Mouse (Mus musculus): ENCODE data around the gene Fam71e1. TPM values are rescaled to one million over a fixed set of nuclear protein-coding genes. Genes with fewer than 3 reads are reported as not detected.

The Fam71e1 gene
- polyA plus RNA-seq, 1 experiment from 2014 or later: 5.9 TPM

DNA sequence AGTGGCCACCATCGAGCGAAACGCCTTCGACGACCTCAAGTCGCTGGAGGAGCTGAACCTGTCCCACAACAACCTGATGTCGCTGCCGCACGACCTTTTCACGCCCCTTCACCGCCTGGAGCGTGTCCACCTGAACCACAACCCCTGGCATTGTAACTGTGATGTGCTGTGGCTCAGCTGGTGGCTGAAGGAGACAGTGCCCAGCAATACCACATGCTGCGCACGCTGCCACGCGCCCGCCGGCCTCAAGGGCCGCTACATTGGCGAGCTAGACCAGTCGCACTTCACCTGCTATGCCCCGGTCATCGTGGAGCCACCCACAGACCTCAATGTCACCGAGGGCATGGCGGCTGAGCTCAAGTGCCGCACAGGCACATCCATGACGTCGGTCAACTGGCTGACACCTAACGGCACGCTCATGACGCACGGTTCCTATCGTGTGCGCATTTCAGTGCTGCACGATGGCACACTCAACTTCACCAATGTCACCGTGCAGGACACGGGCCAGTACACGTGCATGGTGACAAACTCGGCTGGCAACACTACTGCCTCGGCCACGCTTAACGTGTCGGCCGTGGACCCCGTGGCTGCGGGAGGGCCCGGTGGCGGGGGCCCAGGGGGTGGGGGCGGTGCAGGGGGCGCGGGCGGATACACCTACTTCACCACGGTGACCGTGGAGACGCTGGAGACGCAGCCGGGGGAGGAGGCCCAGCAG lies 34.7 kb upstream of the Fam71e1 start:
- H3K4me2 ChIP-seq (replicated peaks; ENCODE audit: low read depth): no peak overlapping the region
- WGBS: 56% methylated on average over 50 of the region's 57 CpGs
- H3K4me3 ChIP-seq (ENCODE audit: low read depth, low read length): no peak overlapping the region
- TF ChIP-seq CTCF (IDR thresholded peaks at IDR 0.05; ENCODE audit: low read depth) (no peak), EP300 (optimal IDR thresholded peaks at IDR 0.05) (no peak)
- DNase-seq (ENCODE audit: low spot score) (no peak), ATAC-seq (ENCODE audit: low FRiP score, low TSS enrichment) (no peak)
- H3K9ac ChIP-seq (ENCODE audit: low read length): no peak overlapping the region
- H3K36me3 ChIP-seq (ENCODE audit: control insufficient read depth, insufficient read depth, low read length): no peaks in the 10 kb centered on the region
- H3K27me3 ChIP-seq (ENCODE audit: control insufficient read depth, insufficient read depth, low read length): peaks cover 10% of the 10 kb centered on the region
- no peaks in the 10 kb centered on the region for H3K9me3 ChIP-seq (ENCODE audit: control insufficient read depth, low read length)
- H3K4me1 ChIP-seq (replicated peaks; ENCODE audit: control insufficient read depth, insufficient read depth): no peaks in the 10 kb centered on the region
- H3K27ac ChIP-seq (replicated peaks): no peak overlapping the region

DNA sequence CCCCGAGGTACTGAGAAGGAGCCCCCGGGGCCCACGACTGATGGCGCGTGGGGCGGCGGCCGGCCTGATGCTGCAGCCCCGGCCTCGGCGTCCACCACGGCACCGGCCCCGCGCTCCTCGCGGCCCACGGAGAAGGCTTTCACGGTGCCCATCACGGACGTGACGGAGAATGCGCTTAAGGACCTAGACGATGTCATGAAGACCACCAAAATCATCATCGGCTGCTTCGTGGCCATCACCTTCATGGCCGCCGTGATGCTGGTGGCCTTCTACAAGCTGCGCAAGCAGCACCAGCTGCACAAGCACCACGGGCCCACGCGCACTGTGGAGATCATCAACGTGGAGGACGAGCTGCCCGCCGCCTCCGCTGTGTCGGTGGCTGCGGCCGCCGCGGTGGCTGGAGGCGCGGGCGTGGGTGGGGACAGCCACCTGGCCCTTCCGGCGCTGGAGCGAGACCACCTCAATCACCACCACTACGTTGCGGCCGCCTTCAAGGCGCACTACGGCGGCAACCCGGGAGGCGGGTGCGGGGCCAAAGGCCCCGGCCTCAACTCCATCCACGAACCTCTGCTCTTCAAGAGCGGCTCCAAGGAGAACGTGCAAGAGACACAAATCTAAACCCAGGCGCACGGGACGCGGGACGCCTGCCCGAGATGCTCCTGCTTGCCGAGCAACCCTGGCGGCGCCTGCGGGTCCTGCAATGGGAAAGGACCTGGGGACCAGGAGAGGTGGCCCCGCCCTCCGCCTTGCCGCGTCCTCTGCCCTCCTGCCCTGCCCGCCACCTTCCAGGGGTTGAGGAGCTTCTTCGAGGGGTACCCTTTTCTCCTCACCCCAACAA lies 33.9 kb upstream of the Fam71e1 start:
- H3K4me1 ChIP-seq (replicated peaks; ENCODE audit: control insufficient read depth, insufficient read depth): no peaks in the 10 kb centered on the region
- ATAC-seq (ENCODE audit: low FRiP score, low TSS enrichment): no peak
- no peak overlapping the region for H3K4me2 ChIP-seq (replicated peaks; ENCODE audit: low read depth)
- H3K27me3 ChIP-seq (ENCODE audit: control insufficient read depth, insufficient read depth, low read length): peaks cover 10% of the 10 kb centered on the region
- peak; percentile 64 for TF ChIP-seq CTCF (IDR thresholded peaks at IDR 0.05; ENCODE audit: low read depth)
- TF ChIP-seq EP300 (optimal IDR thresholded peaks at IDR 0.05): no peak
- 13% methylated on average over 76 of the region's 77 CpGs for WGBS
- H3K9me3 ChIP-seq (ENCODE audit: control insufficient read depth, low read length): no peaks in the 10 kb centered on the region
- H3K27ac ChIP-seq (replicated peaks): no peak overlapping the region
- H3K36me3 ChIP-seq (ENCODE audit: control insufficient read depth, insufficient read depth, low read length): no peaks in the 10 kb centered on the region
- no peak overlapping the region; the same call in 1 of the 2 replicates for H3K4me3 ChIP-seq (ENCODE audit: low read depth, low read length)
- peak; percentile 74 for DNase-seq (ENCODE audit: low spot score)
- H3K9ac ChIP-seq (ENCODE audit: low read length): no peak overlapping the region

DNA sequence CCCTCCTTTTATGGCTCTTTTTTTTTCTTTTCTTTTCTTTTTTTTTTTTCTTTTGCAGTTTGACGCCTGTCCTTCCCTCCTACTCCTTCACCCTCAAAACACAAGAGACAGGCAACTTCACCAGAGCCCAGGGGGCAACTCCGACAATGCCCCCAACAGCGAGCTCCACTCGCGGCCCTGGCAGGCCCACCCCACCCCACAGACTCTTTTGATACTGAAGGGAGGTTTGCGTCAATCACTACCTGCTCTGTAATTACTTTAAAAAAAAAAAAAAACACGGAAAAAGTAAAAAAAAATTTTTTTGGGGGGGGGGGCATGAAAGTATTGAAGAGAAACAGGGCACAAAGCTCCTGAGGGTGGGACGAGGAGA lies 33.3 kb upstream of the Fam71e1 start:
- ATAC-seq (ENCODE audit: low FRiP score, low TSS enrichment) (no peak), DNase-seq (ENCODE audit: low spot score) (no peak)
- Histone ChIP-seq H3K9ac (ENCODE audit: low read length) (no peak overlapping the region), H3K27me3 (ENCODE audit: control insufficient read depth, insufficient read depth, low read length) (peaks cover 10% of the 10 kb centered on the region), H3K27ac (replicated peaks) (no peak overlapping the region), H3K4me3 (ENCODE audit: low read depth, low read length) (no peak overlapping the region), H3K4me1 (replicated peaks; ENCODE audit: control insufficient read depth, insufficient read depth) (no peaks in the 10 kb centered on the region), H3K36me3 (ENCODE audit: control insufficient read depth, insufficient read depth, low read length) (no peaks in the 10 kb centered on the region), H3K9me3 (ENCODE audit: control insufficient read depth, low read length) (no peaks in the 10 kb centered on the region), H3K4me2 (replicated peaks; ENCODE audit: low read depth) (no peak overlapping the region)
- 27% methylated on average over 8 of the region's 8 CpGs for WGBS
- TF ChIP-seq CTCF (IDR thresholded peaks at IDR 0.05; ENCODE audit: low read depth) (no peak), EP300 (optimal IDR thresholded peaks at IDR 0.05) (no peak)

DNA sequence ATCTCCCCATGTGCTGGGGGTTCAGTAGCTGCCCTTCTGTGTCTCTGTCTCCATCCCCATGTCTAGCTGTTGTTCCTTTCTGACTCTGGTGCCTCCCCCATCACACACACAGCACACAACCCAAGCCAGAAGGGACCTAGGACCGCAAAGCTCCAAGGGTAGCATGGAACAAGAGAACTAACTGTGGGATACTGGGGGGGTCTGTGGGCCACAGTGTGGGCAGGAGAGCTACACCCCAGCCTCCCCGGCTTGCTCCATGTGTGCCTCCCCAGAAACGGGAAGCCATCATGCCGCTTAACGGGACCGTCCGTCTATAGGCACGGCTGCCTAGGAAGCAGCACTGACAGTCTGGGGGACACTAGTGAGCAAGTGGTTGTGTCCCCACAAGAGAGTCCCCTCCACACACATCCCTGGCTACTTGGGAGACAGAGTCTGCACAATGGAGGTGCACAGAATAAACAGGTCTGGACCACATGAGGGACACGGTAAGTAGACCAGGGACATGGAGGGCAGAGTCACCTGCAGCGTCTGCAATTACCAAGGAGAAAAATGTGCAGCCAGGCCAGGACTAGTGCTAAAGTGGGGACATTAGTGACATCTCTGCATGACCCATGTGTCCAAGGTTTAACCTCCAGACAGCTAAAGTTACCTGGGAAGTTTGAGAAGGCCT lies 32.7 kb upstream of the Fam71e1 start:
- H3K4me1 ChIP-seq (replicated peaks; ENCODE audit: control insufficient read depth, insufficient read depth): no peaks in the 10 kb centered on the region
- H3K36me3 ChIP-seq (ENCODE audit: control insufficient read depth, insufficient read depth, low read length): no peaks in the 10 kb centered on the region
- WGBS: 81% methylated on average over 10 of the region's 10 CpGs
- no peak overlapping the region for H3K4me2 ChIP-seq (replicated peaks; ENCODE audit: low read depth)
- ATAC-seq (ENCODE audit: low FRiP score, low TSS enrichment) (no peak), DNase-seq (ENCODE audit: low spot score) (no peak)
- no peak overlapping the region for H3K9ac ChIP-seq (ENCODE audit: low read length)
- TF ChIP-seq EP300 (optimal IDR thresholded peaks at IDR 0.05) (no peak), CTCF (IDR thresholded peaks at IDR 0.05; ENCODE audit: low read depth) (no peak)
- H3K27ac ChIP-seq (replicated peaks): no peak overlapping the region
- H3K9me3 ChIP-seq (ENCODE audit: control insufficient read depth, low read length): no peaks in the 10 kb centered on the region
- H3K27me3 ChIP-seq (ENCODE audit: control insufficient read depth, insufficient read depth, low read length): peaks cover 10% of the 10 kb centered on the region
- H3K4me3 ChIP-seq (ENCODE audit: low read depth, low read length): no peak overlapping the region

DNA sequence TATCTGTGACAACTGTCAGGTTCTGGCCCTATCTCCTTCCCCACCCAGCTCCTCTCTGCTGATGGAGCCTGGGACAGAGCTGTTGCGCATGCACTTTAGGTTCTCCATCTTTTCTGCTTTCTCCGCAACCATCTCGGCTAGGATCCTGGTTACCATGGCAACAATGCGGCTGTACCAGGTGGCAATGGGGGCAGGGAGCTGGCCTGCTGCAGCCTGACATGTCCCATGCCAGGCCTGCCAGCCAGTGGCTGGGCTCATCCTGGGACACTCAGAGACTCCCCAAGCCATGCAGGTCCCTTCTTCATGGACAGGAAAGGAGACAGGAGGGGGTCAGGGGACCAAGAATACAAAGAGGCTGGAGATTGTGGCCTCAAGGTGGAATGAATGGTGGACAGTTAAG lies 31.9 kb upstream of the Fam71e1 start:
- Histone ChIP-seq H3K27me3 (ENCODE audit: control insufficient read depth, insufficient read depth, low read length) (peaks cover 10% of the 10 kb centered on the region), H3K9me3 (ENCODE audit: control insufficient read depth, low read length) (no peaks in the 10 kb centered on the region), H3K36me3 (ENCODE audit: control insufficient read depth, insufficient read depth, low read length) (no peaks in the 10 kb centered on the region), H3K4me1 (replicated peaks; ENCODE audit: control insufficient read depth, insufficient read depth) (no peaks in the 10 kb centered on the region), H3K4me2 (replicated peaks; ENCODE audit: low read depth) (no peak overlapping the region), H3K9ac (ENCODE audit: low read length) (no peak overlapping the region), H3K27ac (replicated peaks) (no peak overlapping the region), H3K4me3 (ENCODE audit: low read depth, low read length) (no peak overlapping the region)
- WGBS: 27% methylated on average over 4 of the region's 4 CpGs
- no peak for ATAC-seq (ENCODE audit: low FRiP score, low TSS enrichment)
- no peak for TF ChIP-seq EP300 (optimal IDR thresholded peaks at IDR 0.05)
- TF ChIP-seq CTCF (IDR thresholded peaks at IDR 0.05; ENCODE audit: low read depth): no peak
- DNase-seq (ENCODE audit: low spot score): peak; percentile 13
